Mouse (Mus musculus): ENCODE measurements around the gene Krt33b.

Gene Krt33b

DNA sequence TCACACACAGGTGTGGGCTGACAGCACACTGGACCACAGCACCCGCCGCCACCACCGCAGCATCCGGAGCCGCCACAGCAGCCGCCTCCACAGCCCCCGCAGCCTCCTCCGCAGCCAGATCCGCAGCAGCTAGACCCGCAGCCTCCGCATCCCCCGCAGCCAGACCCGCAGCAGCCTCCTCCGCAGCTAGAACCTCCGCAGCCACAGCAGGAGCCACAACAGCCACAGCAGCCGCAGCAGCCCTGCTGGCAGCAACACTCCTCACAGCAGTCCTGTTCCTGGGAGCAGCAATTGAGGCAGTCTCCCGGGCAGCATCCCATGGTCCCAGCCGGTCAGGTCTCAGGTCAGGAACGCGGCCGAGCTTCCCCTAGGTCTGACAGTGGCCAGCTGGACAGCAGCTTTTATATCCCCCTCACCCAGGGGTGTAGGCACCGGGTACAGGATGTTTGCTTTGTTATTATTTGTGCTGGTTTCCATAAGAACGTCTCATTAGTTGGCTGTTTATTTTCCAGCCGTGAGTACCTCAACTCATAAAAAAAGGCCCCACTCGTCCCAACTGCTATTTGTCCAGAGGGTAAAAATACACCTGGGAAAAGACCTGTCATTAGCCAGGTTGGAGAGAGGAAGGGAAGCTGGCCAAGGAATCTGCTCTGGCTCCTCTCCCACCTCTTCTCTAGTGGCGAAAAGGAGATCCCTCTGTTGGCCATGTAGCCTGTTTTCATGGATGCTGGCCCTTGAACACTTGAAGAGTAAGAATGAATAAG is 35.9 kb downstream of the Krt33b start, which contains the start of gene Krtap17-1:
Gene Krtap17-1, minus strand, starts transcription at position 375 of the 764 bp plus-strand sequence.
- DNase-seq: no peak

DNA sequence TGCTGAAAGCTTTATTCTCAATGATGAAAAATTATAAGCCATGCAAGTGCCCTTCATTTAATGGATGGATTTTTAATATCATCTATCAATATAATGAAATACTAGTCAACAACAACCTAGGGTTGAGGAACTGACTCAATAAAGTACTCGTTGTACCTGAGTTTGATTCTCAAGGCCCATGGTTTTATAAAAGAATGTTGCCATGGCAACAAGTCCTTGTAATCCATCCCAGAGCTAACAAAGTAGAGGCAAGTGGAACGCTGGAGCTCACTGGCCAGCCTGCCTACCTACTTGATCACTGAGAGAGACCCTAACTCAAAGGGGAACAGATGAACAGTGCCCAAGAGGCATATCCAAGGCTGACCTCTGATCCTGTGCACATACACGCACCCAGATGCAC is 39.1 kb downstream of the Krt33b start:
- no peak for DNase-seq

DNA sequence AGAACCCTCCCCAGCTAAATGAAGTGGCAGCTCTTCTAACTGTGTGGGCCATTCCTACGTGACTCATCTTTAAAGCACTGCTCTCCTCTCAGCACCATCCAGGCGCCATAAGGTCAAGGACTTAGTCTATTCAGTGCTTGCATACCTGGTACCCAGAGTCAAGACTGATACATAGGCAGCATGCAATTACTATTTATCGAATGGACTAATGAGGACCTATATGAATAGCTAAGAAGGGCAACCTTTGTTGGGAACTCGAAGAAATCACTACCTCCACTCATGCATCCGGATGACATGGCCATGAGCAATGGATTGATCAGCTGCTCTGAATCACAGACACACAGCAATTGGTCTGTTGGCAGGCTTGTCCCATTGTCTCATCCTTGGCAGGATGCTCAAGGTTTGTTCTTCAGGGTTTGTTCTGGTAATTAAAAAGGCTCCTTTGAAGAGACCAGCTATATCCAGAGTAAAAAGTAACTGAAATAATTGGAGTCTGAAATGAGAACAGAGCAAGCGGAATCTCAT is 39.7 kb downstream of the Krt33b start:
- no peak for DNase-seq

DNA sequence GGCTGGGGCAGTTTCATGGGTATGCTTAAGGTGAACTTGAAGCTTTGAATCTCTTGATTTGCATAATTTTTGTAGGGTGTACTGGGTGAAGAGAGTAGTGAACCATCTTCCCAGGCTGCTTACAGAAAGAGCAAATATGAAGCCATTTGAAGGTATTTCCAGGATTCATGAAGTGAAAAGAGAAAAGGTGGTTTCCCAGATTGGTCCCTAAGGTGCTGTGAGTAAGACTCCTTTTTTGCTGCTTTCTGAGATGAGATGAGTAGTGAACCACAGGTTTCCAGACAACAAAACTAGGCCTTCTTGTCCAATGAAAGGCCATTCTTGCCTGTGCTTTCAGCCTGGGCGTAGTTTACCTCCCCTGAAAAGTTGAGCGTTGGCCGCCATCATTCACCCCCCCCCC is 41.1 kb downstream of the Krt33b start:
- DNase-seq: no peak

DNA sequence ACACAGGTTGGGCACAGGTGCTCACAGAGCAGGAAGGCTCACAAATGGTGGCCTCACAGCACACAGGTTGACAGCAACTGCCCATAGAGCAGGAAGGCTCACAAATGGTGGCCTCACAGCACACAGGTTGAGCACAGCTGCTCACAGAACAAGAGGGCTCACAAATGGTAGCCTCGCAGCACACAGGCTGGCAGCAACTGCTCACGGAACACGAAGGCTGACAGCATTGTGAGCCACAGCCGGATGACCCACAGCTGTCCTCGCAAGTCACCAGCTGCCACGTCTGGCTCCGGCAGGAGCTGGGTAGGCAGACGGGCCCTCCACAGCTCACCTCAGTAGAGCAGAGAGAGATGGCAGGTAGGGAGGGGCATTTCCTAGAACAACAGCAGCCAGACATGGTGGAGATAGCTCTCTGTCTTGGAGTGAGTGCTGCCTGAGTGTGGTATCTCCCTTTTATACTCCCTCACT is 43.5 kb downstream of the Krt33b start, which contains the start of gene Krtap16-1:
Gene Krtap16-1, minus strand, starts transcription at position 418 of the 468 bp plus-strand sequence.
- no peak for DNase-seq

DNA sequence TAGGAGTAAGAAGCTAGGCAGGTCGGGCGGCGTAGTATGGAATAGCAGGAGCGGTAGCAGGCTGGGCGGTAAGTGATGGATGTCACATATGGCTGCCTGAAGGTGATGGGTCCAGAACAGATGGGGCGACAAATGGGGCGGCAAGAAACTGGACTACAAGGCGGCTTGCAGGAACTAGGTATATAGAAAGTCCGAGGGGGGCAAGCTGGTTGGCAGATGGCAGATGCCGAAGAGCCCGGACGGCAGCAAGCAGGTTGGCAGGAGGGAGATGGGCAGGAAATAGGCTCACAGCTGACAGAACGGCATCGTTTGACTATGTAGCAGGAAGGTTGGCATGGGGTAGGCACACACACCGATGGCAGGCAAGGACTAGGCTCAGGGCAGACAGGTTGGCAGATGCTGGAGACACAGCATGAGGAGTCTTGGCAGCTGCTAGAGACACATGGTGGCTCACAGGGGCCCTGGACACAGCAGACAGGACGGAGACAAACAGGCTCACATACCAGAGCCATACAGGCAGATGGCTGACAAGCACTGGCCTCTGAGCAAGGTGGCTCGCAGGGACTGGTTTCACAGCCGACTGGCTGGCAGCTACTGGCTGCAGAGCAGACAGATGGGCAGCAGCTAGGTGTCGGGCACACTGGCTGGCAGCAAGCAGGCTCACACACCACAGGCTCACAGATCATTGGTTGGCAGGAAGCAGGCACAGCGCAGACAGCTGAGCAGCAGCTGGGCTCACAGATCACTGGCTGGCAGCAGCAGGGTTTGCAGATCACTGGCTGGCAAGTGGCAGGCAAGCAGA is 44.2 kb downstream of the Krt33b start:
- DNase-seq: no peak

DNA sequence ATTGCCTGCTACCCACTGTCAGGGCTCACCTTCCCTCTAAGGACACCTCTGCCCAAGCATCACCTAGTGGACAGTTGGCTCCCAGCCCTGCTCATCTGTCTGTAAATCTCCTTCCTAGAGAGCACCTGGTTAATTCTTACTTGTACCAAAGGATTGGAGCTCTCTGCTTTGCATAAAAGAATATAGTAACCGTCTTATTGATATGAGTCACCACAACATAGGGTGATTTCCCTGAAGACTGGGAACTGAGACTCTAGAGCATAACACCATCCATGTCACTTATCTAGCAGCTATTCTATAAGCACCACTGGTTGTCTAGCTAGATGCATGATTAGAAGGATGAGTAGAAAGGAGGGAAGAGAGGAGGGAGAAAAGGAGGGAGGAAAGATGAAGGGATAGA is 46.2 kb downstream of the Krt33b start:
- DNase-seq: no peak

DNA sequence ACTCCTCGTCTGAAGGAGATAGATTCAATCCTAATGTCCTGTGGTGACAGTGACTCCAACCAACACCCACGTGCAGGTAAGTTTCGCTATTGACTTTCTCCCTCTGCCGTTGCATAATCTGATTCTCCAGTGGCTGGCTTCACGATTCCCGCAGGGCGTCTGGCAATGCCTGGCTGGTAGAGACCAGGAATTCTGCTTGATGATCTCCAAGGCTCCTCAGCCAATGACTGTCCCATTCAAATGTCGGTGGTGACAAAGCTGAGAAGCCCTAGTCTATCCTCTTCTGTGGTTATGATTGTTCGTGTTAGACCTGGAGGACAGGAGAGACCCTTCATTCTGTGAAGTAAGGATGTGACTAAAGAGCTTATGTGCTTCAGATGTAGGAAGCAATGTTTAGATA is 46.9 kb downstream of the Krt33b start:
- no peak for DNase-seq

- no peak for DNase-seq
Measured at GRCm38 (mm10) chr11:99978953-99979352, 50.7 kb downstream of the Krt33b start, which contains the start of gene Krtap29-1. Krtap29-1 (minus strand) TSS chr11:99979053.
